Mouse (Mus musculus): ENCODE results near the gene Tmem52. TPM values are rescaled to one million over a fixed set of nuclear protein-coding genes. Genes with fewer than 3 reads are reported as not detected.

Gene Tmem52
- polyA plus RNA-seq, 1 experiment from 2014 or later, result 0.34 TPM

DNA sequence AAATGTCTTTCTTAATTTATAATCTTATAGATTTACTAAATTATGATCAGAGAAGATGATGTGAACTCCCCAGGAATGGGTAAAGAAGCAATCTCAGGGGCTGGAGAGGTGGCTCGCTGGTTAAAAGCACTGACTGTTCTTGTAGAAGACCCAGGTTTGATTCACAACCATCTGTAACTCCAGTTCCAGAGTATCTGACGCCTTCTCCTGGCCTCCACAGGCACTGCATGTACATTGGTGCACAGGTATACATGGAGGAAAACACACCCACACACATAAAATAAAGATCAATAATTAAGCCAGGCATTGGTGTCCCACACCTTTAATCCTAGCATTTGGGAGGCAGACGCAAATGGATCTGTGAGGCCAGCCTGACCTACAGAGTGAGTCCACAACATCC lies 26.1 kb upstream of the Tmem52 start:
- Histone ChIP-seq H3K27me3 (replicated peaks; ENCODE audit: control insufficient read depth, insufficient read depth, low read length) (no peaks in the 10 kb centered on the region), H3K27ac (ENCODE audit: low read depth, low read length) (no peak overlapping the region), H3K9me3 (ENCODE audit: control insufficient read depth, low read length) (no peaks in the 10 kb centered on the region), H3K36me3 (ENCODE audit: control insufficient read depth, insufficient read depth, low read length) (no peaks in the 10 kb centered on the region), H3K4me2 (ENCODE audit: low read length) (no peak overlapping the region), H3K4me3 (ENCODE audit: low read length) (no peak overlapping the region), H3K9ac (ENCODE audit: low read depth, low read length) (no peak overlapping the region), H3K4me1 (ENCODE audit: control insufficient read depth, insufficient read depth, low read depth, low read length) (no peaks in the 10 kb centered on the region)
- 77% methylated on average over 3 of the region's 3 CpGs for WGBS
- no peak for ATAC-seq

DNA sequence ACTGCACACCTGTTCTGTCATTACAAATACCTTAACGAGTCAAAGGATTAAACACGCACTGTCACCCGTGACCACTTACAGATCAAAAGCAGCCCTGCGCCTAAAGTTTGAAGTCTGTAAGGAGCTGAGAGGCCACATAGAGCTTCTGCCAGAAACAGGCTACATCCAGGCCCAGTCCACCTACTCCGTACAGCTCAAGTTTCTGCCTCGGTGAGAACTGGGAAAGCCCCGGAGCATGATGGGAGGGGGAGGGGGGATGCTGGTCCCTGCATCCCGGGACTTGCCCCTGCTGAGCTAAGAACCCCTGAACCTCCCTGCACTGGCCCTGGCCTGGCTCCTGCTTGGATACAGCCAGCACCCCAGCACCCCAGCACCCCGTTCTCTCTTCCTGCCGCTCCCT lies 17.3 kb upstream of the Tmem52 start:
- no peaks in the 10 kb centered on the region for H3K4me1 ChIP-seq (ENCODE audit: control insufficient read depth, insufficient read depth, low read depth, low read length)
- ATAC-seq, result no peak
- no peaks in the 10 kb centered on the region for H3K36me3 ChIP-seq (ENCODE audit: control insufficient read depth, insufficient read depth, low read length)
- H3K27ac ChIP-seq (ENCODE audit: low read depth, low read length), result no peak overlapping the region
- no peaks in the 10 kb centered on the region for H3K9me3 ChIP-seq (ENCODE audit: control insufficient read depth, low read length)
- no peaks in the 10 kb centered on the region for H3K27me3 ChIP-seq (replicated peaks; ENCODE audit: control insufficient read depth, insufficient read depth, low read length)
- no peak overlapping the region for H3K9ac ChIP-seq (ENCODE audit: low read depth, low read length)
- no peak overlapping the region for H3K4me3 ChIP-seq (ENCODE audit: low read length)
- H3K4me2 ChIP-seq (ENCODE audit: low read length), result no peak overlapping the region
- WGBS, result 44% methylated on average over 10 of the region's 10 CpGs

DNA sequence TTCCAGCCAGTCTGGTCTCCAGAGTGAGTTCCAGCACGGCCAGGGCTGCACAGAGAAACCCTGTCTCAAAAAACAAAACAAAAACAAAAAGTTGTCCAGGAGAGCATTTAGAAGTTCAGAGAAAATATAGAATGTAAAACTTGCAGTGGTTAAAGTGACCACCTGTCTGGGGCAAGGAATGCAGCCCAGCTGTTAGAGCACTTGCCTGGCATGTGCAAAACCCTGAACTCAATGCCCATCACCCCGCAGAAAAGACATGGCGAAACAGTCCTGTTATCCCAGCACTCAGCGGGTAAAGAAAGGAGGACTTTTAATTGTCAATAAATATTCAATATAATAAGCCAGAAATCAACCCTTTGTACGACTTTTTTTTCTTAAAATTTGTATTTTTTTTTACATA lies 10.3 kb upstream of the Tmem52 start:
- Histone ChIP-seq H3K4me1 (ENCODE audit: control insufficient read depth, insufficient read depth, low read depth, low read length) (no peaks in the 10 kb centered on the region), H3K36me3 (ENCODE audit: control insufficient read depth, insufficient read depth, low read length) (no peaks in the 10 kb centered on the region), H3K9me3 (ENCODE audit: control insufficient read depth, low read length) (no peaks in the 10 kb centered on the region), H3K27me3 (replicated peaks; ENCODE audit: control insufficient read depth, insufficient read depth, low read length) (no peaks in the 10 kb centered on the region), H3K27ac (ENCODE audit: low read depth, low read length) (no peak overlapping the region), H3K9ac (ENCODE audit: low read depth, low read length) (no peak overlapping the region), H3K4me2 (ENCODE audit: low read length) (no peak overlapping the region), H3K4me3 (ENCODE audit: low read length) (no peak overlapping the region)
- 86% methylated on average over 5 of the region's 5 CpGs for WGBS
- ATAC-seq, result no peak

DNA sequence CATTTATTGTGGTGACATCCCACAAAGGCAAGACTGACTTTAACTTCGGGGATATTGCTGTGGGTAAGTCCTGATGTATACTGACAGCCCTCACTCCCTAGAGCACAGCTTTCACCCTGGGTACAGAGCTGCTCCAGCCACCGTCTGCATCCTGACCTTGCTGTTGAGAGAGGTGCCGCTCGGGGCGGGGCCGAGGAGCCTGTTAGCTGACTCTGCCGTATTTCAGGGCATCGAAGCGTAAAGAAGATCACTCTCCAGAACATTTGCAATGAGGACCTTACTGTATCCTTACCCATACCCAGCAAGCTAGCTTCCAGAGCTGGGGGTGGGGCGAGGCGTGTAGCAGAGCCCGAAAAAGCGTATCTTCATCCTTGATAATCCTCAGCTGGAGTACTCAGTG lies 5.9 kb upstream of the Tmem52 start:
- Histone ChIP-seq H3K36me3 (ENCODE audit: control insufficient read depth, insufficient read depth, low read length) (no peaks in the 10 kb centered on the region), H3K27ac (ENCODE audit: low read depth, low read length) (no peak overlapping the region), H3K9me3 (ENCODE audit: control insufficient read depth, low read length) (no peaks in the 10 kb centered on the region), H3K4me3 (ENCODE audit: low read length) (no peak overlapping the region), H3K4me1 (ENCODE audit: control insufficient read depth, insufficient read depth, low read depth, low read length) (no peaks in the 10 kb centered on the region), H3K9ac (ENCODE audit: low read depth, low read length) (no peak overlapping the region), H3K4me2 (ENCODE audit: low read length) (no peak overlapping the region), H3K27me3 (replicated peaks; ENCODE audit: control insufficient read depth, insufficient read depth, low read length) (no peaks in the 10 kb centered on the region)
- WGBS, result 83% methylated on average over 13 of the region's 13 CpGs
- ATAC-seq, result no peak

DNA sequence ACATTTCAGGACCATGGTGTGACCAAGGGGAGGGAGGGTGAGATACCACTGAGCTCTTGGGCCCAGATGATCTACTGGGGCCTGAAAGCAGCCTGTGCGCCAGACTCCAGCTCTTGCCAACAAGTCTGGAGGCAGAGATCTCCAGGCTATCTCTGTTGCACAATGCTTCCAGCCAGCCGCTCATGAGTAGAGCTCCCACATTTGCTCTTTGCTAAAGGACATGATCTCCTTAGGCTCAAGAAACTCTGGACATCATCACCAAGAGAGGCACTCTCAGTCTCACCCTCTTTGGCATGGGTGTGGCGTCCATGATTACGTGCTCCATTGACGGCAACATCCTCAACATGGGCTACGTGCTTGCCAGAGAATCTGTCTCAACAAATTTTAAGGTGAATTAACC lies 5.3 kb upstream of the Tmem52 start:
- ATAC-seq, result no peak
- no peak overlapping the region for H3K4me2 ChIP-seq (ENCODE audit: low read length)

DNA sequence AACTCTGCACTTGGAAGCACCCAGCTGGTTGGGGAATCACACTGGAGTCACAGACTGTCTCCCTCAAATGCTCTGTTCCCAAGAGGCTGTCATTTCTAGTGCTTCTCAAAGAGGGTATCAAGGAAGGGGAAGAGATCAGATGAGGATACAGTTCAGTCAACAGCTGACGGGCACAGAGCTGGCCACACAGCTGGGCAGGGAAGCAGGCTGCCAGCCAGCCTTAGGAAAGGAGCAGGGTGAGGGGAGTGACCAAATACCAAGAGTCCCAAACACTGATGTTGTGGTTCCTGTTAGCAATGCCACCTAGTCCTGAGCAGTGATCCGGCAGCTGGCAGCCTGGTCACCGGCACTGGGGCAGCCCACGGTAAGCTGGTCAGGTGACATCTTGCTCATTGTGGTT lies 4.9 kb upstream of the Tmem52 start:
- H3K36me3 ChIP-seq (ENCODE audit: control insufficient read depth, insufficient read depth, low read length), result no peaks in the 10 kb centered on the region
- 92% methylated on average over 4 of the region's 4 CpGs for WGBS
- H3K27me3 ChIP-seq (replicated peaks; ENCODE audit: control insufficient read depth, insufficient read depth, low read length), result no peaks in the 10 kb centered on the region
- no peak overlapping the region for H3K9ac ChIP-seq (ENCODE audit: low read depth, low read length)
- no peak for ATAC-seq
- H3K4me1 ChIP-seq (ENCODE audit: control insufficient read depth, insufficient read depth, low read depth, low read length), result no peaks in the 10 kb centered on the region
- no peaks in the 10 kb centered on the region for H3K9me3 ChIP-seq (ENCODE audit: control insufficient read depth, low read length)
- H3K27ac ChIP-seq (ENCODE audit: low read depth, low read length), result no peak overlapping the region
- H3K4me3 ChIP-seq (ENCODE audit: low read length), result no peak overlapping the region
- H3K4me2 ChIP-seq (ENCODE audit: low read length), result no peak overlapping the region

More for the DNA sequence above, 5.3 kb upstream of the Tmem52 start:
- no peaks in the 10 kb centered on the region for H3K36me3 ChIP-seq (ENCODE audit: control insufficient read depth, insufficient read depth, low read length)
- H3K4me1 ChIP-seq (ENCODE audit: control insufficient read depth, insufficient read depth, low read depth, low read length), result no peaks in the 10 kb centered on the region
- H3K9ac ChIP-seq (ENCODE audit: low read depth, low read length), result no peak overlapping the region
- 76% methylated on average over 6 of the region's 6 CpGs for WGBS
- H3K27me3 ChIP-seq (replicated peaks; ENCODE audit: control insufficient read depth, insufficient read depth, low read length), result no peaks in the 10 kb centered on the region
- no peak overlapping the region for H3K27ac ChIP-seq (ENCODE audit: low read depth, low read length)
- no peak overlapping the region for H3K4me3 ChIP-seq (ENCODE audit: low read length)
- no peaks in the 10 kb centered on the region for H3K9me3 ChIP-seq (ENCODE audit: control insufficient read depth, low read length)

DNA sequence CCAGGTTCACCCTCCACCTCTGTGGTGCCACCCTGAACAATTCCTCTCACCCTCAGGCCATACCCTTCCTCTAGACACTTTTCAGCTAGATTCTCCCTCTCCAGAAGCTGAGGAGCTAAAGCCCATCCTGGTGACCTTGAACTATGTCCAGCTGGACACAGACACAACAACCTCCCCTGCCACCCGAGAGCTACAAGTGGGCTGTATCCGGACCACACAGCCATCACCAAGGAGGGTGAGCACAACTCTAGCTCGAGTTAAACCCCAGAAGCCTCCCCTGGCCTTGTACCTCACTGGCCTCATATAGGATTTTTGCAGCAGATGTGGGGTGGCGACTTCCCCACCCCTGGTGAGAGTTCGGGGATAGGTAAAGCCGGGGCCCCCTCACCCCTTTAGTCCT lies 3.3 kb upstream of the Tmem52 start:
- Histone ChIP-seq H3K27me3 (replicated peaks; ENCODE audit: control insufficient read depth, insufficient read depth, low read length) (no peaks in the 10 kb centered on the region), H3K36me3 (ENCODE audit: control insufficient read depth, insufficient read depth, low read length) (no peaks in the 10 kb centered on the region), H3K4me1 (ENCODE audit: control insufficient read depth, insufficient read depth, low read depth, low read length) (no peaks in the 10 kb centered on the region), H3K9me3 (ENCODE audit: control insufficient read depth, low read length) (no peaks in the 10 kb centered on the region), H3K4me3 (ENCODE audit: low read length) (no peak overlapping the region), H3K27ac (ENCODE audit: low read depth, low read length) (no peak overlapping the region), H3K4me2 (ENCODE audit: low read length) (no peak overlapping the region), H3K9ac (ENCODE audit: low read depth, low read length) (no peak overlapping the region)
- WGBS, result 75% methylated on average over 6 of the region's 6 CpGs
- ATAC-seq, result no peak

DNA sequence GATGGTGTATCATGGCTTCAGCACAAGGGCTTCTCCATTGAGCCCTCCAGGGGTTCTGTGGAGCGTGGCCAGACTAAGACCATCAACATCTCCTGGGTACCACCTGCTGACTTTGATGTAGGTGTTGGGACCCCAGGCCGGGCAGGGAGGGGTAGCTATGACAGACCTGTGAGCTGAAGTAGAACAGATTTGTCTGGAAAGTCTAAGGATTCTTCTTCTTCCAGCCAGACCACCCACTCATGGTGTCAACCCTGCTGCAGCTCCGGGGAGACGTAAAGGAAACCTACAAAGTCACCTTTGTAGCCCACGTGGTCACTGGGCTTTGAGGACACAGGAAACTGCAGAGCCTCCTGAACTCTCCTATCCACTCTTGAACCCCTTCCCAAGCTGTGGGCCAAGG lies 2.8 kb upstream of the Tmem52 start:
- no peak for ATAC-seq
- no peak overlapping the region for H3K4me2 ChIP-seq (ENCODE audit: low read length)
- H3K4me3 ChIP-seq (ENCODE audit: low read length), result no peak overlapping the region
- no peaks in the 10 kb centered on the region for H3K9me3 ChIP-seq (ENCODE audit: control insufficient read depth, low read length)
- H3K27me3 ChIP-seq (replicated peaks; ENCODE audit: control insufficient read depth, insufficient read depth, low read length), result no peaks in the 10 kb centered on the region
- H3K4me1 ChIP-seq (ENCODE audit: control insufficient read depth, insufficient read depth, low read depth, low read length), result no peaks in the 10 kb centered on the region
- H3K9ac ChIP-seq (ENCODE audit: low read depth, low read length), result no peak overlapping the region
- H3K36me3 ChIP-seq (ENCODE audit: control insufficient read depth, insufficient read depth, low read length), result no peaks in the 10 kb centered on the region
- no peak overlapping the region for H3K27ac ChIP-seq (ENCODE audit: low read depth, low read length)
- 88% methylated on average over 5 of the region's 5 CpGs for WGBS

DNA sequence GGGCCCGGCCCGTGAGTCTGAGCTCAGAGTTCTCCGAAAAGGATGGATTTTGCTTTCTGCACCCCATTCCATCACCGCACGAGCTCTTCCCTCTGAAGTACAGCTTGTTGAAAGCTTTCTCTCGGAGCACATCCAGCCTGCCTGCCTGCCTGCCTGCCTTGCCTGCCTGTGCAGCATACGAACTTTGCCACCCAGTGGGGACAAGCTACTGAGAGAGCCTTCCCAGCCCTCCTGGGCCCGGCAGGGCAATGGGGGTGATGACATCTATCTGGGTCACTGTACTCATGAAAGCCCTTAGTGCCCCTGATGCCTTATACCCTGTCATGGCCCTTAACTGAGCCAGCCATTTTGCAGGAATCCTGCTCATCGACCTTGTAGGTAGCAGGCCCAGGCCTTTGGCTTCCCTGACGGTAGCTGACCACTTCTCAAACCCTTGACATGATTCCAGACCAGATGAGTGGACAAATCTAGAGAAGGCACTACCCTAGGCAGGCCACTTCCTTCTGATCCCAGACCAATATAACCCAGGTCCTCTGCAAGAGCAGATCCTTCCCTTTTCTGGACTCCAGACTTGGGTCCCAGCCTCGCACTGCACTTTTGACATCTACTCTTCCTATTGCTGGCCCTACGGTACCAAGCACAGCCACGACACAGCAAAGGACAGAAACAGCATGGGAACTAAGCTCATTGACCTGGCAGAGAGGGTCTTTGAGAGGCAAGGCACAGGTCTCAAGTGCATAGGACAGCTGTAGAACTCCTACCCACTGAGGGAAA lies 1.5 kb upstream of the Tmem52 start:
- no peak overlapping the region for H3K4me2 ChIP-seq (ENCODE audit: low read length)
- H3K9me3 ChIP-seq (ENCODE audit: control insufficient read depth, low read length), result no peaks in the 10 kb centered on the region
- no peaks in the 10 kb centered on the region for H3K36me3 ChIP-seq (ENCODE audit: control insufficient read depth, insufficient read depth, low read length)
- H3K4me1 ChIP-seq (ENCODE audit: control insufficient read depth, insufficient read depth, low read depth, low read length), result no peaks in the 10 kb centered on the region
- WGBS, result 75% methylated on average over 13 of the region's 13 CpGs
- no peak overlapping the region for H3K4me3 ChIP-seq (ENCODE audit: low read length)
- no peak overlapping the region for H3K9ac ChIP-seq (ENCODE audit: low read depth, low read length)
- H3K27me3 ChIP-seq (replicated peaks; ENCODE audit: control insufficient read depth, insufficient read depth, low read length), result no peaks in the 10 kb centered on the region
- no peak for ATAC-seq
- no peak overlapping the region for H3K27ac ChIP-seq (ENCODE audit: low read depth, low read length)
